ENCODE assay signal across 13 mouse cellular contexts in genomic region chr4:93713711-93714110, GRCm38 (mm10).
A peak's percentile ranks its signal among the peaks of the same experiment; 100 is the strongest.
DNase-seq lines count a peak whose midpoint lies in the region.
"Had no signal": no experiment of that assay in that cellular context is flagged by ENCODE, and none has a peak within 500 bp of the region (broad histone marks: within the 10 kb centered on the region; RNA-seq: fewer than 3 reads in every experiment).

No protein-coding gene starts in this region.

- intact Hi-C loops in heart, postnatal 25 days (cut with DNase I) = no loop called here

- DNase-seq in adrenal gland, adult 2 months = peak; percentile 19
- DNase-seq in adrenal gland, adult 18-20 months (ENCODE audit: low spot score in 2 of 2) = no peak
- peak; percentile 92 for DNase-seq in heart, adult 11 months
- DNase-seq in heart, postnatal 25 days (ENCODE audit: low spot score) = no peak
- DNase-seq in NIH3T3 (ENCODE audit: low read depth) = peak; percentile 2
- peak; percentile 24 to 25 for DNase-seq in cerebellum, postnatal 10 days
- no peak for DNase-seq in layer of hippocampus, adult 9-11 months
- no peak for DNase-seq in urinary bladder, postnatal 14 days (ENCODE audit: low spot score)
- DNase-seq: gastrocnemius, postnatal 14 days; kidney, adult 18-20 months; layer of hippocampus, postnatal 36 days; right cerebral cortex, postnatal 4 days; thymus, postnatal 4 days had no signal

Comparison
In these comparisons a context has a peak if more than half of its experiments do, and no peak if none do; other contexts are left out.
1. DNase-seq: peak in adrenal gland, adult 2 months (single experiment), heart, adult 11 months (single experiment), NIH3T3 (single experiment) and cerebellum, postnatal 10 days (2 of 2); none in adrenal gland, adult 18-20 months (0 of 2), heart, postnatal 25 days (single experiment), layer of hippocampus, adult 9-11 months (single experiment) and urinary bladder, postnatal 14 days (single experiment).